Mouse (Mus musculus) kidney, postnatal 0 days (tissue): ENCODE measurements around the gene Nr2e1. TPM values are rescaled to one million over a fixed set of nuclear protein-coding genes. Genes with fewer than 3 reads are reported as not detected.

ENCODE experiments used
- ATAC-seq: fragments of 200-750 bp; cut with Nextera tagmentation; replicated peaks from 2 replicates; pipeline ENCODE4 v1.8.0; 2017; ENCODE audit warnings: low read depth, moderate number of reproducible peaks, moderate TSS enrichment, moderate library complexity; ENCODE audit not compliant: low FRiP score
- DNase-seq: peaks from one replicate; pipeline ENCODE4 v3.0.0-alpha.2; 2016; ENCODE audit warnings: low spot score
- H3K27ac ChIP-seq: fragments of 300-500 bp; sonication (generic); 2 replicates; pipeline ENCODE4 v1.5.1; 2014; ENCODE audit warnings: mild to moderate bottlenecking
- H3K27me3 ChIP-seq: fragments of 300-500 bp; sonication (generic); 2 replicates; pipeline ENCODE4 v1.6.1; 2014; ENCODE audit warnings: low read length, mixed read lengths; ENCODE audit not compliant: insufficient read depth
- H3K36me3 ChIP-seq: fragments of 300-500 bp; sonication (generic); 2 replicates; pipeline ENCODE4 v1.6.1; 2014; ENCODE audit warnings: low read length, mixed read lengths; ENCODE audit not compliant: insufficient read depth
- H3K4me1 ChIP-seq: fragments of 300-500 bp; sonication (generic); replicated peaks from 2 replicates; pipeline ENCODE4 v1.6.1; 2014; ENCODE audit warnings: antibody characterized with exemption, low read length, mixed read lengths; ENCODE audit not compliant: insufficient read depth
- H3K4me2 ChIP-seq: fragments of 300-500 bp; sonication (generic); 2 replicates; pipeline ENCODE4 v1.6.1; 2014; ENCODE audit warnings: mild to moderate bottlenecking, low read length, moderate library complexity, mixed read lengths
- H3K4me3 ChIP-seq: fragments of 300-500 bp; sonication (generic); replicated peaks from 2 replicates; pipeline ENCODE4 v1.5.1; 2014; ENCODE audit warnings: low read depth, low read length
- H3K9ac ChIP-seq: fragments of 300-500 bp; sonication (generic); 2 replicates; pipeline ENCODE4 v1.6.1; 2014; ENCODE audit warnings: low read depth, low read length
- H3K9me3 ChIP-seq: fragments of 300-500 bp; sonication (generic); replicated peaks from 2 replicates; pipeline ENCODE4 v1.6.1; 2016; ENCODE audit warnings: low read length, inconsistent platforms, mixed read lengths
- CTCF ChIP-seq: IDR thresholded peaks from 2 replicates; pipeline ENCODE4 v1.5.1; 2016; ENCODE audit warnings: antibody characterized with exemption, low read depth, mild to moderate bottlenecking, moderate library complexity
- WGBS: fragments of 180-500 bp; shearing (Covaris S2); extraction: QIAGEN DNeasy Blood & Tissue Kit; methylation state at CpG from one replicate; pipeline ENCODE4 v1.1.7; 2014; 5-methylcytosine and 5-hydroxymethylcytosine counted together
- polyA plus RNA-seq: library from polyadenylated mRNA; unstranded; fragments of >200 nt; fragmentation: Nextera tagmentation; extraction: Ambion mirVana; gene quantifications from 2 replicates; pipeline ENCODE4 v1.2.1, GENCODE M21; 2015

Nr2e1 gene
- polyA plus RNA-seq, 1 experiment from 2014 or later, result not detected

DNA sequence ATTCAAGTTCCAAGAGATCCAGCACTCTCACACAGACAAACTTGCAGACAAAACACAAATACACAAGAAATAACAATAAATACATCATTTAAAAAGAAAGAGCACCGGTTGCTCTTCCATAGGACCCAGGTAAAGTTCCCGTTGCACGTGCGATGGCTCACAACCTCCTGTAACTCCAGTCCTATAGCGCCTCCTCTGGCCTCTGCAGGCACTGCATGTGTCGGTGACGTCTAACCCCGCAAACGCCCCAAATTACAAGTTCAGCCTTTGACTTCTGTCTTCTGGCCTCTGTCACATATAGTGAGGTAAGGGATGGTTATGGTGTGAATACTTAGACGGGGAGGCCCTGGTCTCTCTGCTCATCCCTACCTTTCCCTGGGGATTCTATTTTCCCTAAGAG is 18.1 kb upstream of the Nr2e1 start:
- H3K4me1 ChIP-seq, result no peaks in the 10 kb centered on the region
- no peak overlapping the region for H3K4me3 ChIP-seq
- WGBS, result 24% methylated on average over 10 of the region's 10 CpGs
- no peak overlapping the region for H3K4me2 ChIP-seq
- H3K9ac ChIP-seq, result no peak overlapping the region
- ATAC-seq (no peak), DNase-seq (no peak)
- H3K27ac ChIP-seq, result no peak overlapping the region
- TF ChIP-seq CTCF, result peak; percentile 51; the same call in 1 of the 2 replicates
- H3K36me3 ChIP-seq, result no peaks in the 10 kb centered on the region
- 0 out of 2 replicates have a peak, but pooled peaks cover 10% of the 10 kb centered on the region for H3K27me3 ChIP-seq
- H3K9me3 ChIP-seq, result no peaks in the 10 kb centered on the region; the same call in 1 of the 2 replicates

DNA sequence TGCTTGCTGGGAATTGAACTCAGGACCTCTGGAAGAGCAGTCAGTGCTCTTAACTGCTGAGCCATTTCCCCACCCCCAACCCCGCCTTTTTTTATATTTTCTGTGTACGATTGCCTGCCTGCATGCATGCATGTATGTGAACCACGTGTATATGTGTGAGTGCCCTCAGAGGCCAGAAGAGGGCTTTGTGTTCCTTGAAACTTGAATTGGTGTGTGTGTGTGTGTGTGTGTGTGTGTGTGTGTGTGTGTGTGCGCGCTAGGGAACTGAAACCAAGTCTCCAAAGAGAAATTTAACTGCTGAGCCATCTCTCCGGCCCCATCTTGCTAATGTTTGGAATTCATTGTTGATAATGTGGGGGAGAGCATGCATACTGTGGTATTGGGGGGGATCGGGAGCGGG is 15.2 kb upstream of the Nr2e1 start:
- Histone ChIP-seq H3K9ac (no peak overlapping the region), H3K4me3 (no peak overlapping the region), H3K9me3 (no peaks in the 10 kb centered on the region), H3K4me2 (no peak overlapping the region), H3K27ac (no peak overlapping the region), H3K27me3 (peaks cover 32% of the 10 kb centered on the region), H3K36me3 (no peaks in the 10 kb centered on the region), H3K4me1 (no peaks in the 10 kb centered on the region)
- ATAC-seq (no peak), DNase-seq (no peak)
- 80% methylated on average over 8 of the region's 8 CpGs for WGBS
- TF ChIP-seq CTCF, result no peak

DNA sequence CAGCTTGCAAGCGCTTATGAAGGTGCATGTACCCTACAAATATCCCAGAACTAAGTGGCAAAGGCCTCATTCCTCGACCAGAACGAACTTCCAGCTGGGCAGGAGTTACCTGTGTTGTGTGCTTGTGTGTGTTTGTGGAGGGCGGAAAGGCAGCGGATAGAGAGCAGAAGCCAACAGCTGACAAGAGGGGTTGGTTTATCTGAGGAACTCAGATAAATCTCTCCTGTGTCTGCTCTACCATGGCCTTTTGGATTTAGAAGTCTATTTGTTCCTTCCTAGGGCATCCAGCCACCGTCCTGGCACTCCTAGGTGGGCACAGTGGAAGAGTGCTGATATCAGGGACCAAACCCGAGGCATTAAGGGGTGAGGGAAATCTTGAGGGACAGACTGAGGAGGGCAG is 9.8 kb upstream of the Nr2e1 start:
- Histone ChIP-seq H3K9me3 (no peaks in the 10 kb centered on the region), H3K36me3 (no peaks in the 10 kb centered on the region), H3K9ac (no peak overlapping the region), H3K4me2 (no peak overlapping the region), H3K4me1 (no peaks in the 10 kb centered on the region; the same call in 1 of the 2 replicates), H3K4me3 (no peak overlapping the region), H3K27ac (no peak overlapping the region), H3K27me3 (peaks cover 81% of the 10 kb centered on the region)
- no peak for TF ChIP-seq CTCF
- 15% methylated on average over 7 of the region's 7 CpGs for WGBS
- no peak for DNase-seq
- ATAC-seq, result no peak

DNA sequence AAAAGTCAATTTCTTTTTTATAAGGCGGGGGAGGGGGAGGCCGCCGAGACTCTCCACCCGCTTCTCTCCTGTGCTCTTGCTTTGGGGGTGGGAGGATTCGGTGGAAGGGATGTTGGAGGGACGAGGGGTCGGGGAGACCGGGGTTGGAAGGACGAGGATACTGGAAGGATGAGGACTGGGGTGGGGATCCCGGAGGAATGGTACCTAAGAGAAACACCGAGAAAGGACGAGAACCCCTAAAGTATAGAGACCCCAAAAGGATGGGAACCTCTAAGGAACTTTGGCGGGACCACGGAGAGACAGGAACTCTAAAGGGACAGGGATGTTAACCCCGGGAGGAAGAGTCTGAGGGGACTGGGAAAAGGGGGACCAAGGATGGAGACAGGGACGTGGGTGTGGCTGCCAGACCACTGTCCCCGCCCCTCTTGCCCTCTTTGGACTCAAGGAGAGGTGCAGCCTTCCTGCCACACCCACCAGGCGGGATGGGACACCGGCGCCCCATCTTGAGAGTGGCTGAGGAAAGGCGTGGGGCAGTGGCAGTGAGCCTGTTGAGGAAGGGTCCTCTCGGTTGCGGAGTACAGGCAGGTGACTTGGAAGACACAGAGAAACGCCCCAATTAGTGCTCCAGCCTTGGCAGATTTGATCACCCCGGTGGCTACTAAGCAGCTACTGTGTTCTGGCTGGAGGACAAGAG is 8.7 kb upstream of the Nr2e1 start:
- peak overlapping the region; percentile 28 for H3K4me3 ChIP-seq
- peak overlapping the region; percentile 52 for H3K4me2 ChIP-seq
- DNase-seq, result no peak
- H3K36me3 ChIP-seq, result no peaks in the 10 kb centered on the region
- no peak overlapping the region for H3K9ac ChIP-seq
- no peaks in the 10 kb centered on the region for H3K9me3 ChIP-seq
- no peak; the same call in 1 of the 2 replicates for ATAC-seq
- H3K4me1 ChIP-seq, result no peaks in the 10 kb centered on the region; the same call in 1 of the 2 replicates
- no peak for TF ChIP-seq CTCF
- H3K27me3 ChIP-seq, result peaks cover 84% of the 10 kb centered on the region
- 2% methylated on average over 25 of the region's 25 CpGs for WGBS
- no peak overlapping the region for H3K27ac ChIP-seq

DNA sequence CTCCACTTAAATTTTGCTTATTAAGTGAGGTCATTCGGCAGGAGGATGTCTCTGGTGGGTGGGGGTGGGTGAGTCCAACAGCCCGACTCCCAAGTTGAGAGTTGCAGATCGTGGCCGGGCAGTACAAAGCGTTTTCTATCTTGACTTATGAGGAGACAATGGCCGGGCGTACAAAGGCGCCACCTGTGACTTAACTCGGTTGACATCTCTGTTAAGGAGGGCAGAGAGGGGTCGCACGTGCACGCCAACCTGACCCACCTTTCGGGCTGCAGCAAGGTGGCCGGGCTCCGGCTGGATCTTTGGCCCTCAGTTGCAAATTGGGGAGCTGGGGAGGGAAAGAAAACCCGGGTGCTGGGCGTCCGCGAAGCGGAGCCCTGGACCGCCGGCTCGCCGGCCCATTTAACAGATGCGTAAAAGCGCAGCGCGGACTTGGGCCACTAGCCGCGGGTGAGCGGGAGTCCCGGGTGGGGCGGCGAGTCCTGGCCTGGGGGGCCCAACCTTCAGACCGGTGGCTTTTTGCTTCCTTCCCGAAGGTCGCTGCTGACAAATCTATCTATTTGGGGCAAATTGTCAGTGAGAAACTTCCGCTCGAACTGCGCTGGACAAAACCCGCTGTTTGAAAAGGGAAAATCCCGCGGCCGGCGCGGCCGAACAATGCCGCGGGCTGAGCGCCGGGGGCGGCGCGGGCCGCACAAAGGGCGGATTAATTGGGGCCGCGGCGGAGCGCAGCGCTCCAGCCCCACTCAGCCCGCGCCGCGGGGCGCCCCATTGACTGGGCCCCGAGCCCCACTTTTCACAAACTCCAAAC is 8.0 kb upstream of the Nr2e1 start:
- ATAC-seq (no peak), DNase-seq (no peak)
- H3K9me3 ChIP-seq, result no peaks in the 10 kb centered on the region
- peak overlapping the region; percentile 52 for H3K4me2 ChIP-seq
- H3K9ac ChIP-seq, result no peak overlapping the region
- H3K36me3 ChIP-seq, result no peaks in the 10 kb centered on the region
- H3K27ac ChIP-seq, result no peak overlapping the region
- TF ChIP-seq CTCF, result no peak
- H3K4me1 ChIP-seq, result no peaks in the 10 kb centered on the region; the same call in 1 of the 2 replicates
- peak overlapping the region; percentile 28 for H3K4me3 ChIP-seq
- H3K27me3 ChIP-seq, result peaks cover 84% of the 10 kb centered on the region
- 1% methylated on average over 67 of the region's 67 CpGs for WGBS

DNA sequence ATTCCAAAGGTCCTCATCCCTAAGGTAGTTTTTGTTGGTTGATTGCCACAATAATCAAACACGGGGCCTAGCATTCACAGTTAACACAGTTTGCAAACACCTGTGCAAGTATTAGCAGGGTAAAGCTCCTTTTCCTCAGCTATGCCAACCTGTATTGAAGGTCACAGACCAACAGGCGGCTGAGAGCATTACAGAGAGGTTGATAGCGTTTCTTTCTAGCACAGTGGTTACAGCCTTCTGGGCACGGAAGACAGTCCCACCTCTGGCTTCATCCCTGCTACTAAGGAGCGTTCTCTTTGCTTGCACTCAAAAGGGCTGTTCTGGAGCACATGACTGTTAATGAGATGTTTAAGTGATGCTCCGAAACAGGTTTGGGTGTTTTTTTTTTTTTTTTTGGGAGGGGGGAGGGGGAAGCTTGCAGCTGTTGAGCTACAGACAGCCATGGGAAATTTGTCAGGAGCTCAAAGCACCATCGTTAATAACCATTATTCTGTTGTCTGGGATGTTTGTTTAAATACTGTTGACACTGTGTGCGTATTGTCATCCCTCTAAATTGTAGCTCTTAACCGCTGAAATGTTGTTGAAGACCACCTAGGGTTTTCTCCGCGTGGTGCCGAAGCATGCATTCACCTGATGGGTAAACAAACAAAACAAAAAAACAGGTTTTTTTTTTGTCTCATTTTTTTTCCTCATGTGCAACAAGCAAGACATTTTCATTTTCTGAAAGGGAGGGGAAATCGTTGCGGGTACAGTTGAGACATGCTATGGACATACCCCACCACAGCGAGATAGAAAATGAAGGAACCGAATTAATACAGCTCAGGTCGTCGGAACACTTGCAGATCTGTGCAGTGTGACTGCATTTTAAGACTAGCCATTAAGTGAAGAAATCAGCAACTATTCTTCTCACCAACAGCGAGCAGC is 7.1 kb upstream of the Nr2e1 start:
- no peak overlapping the region for H3K27ac ChIP-seq
- H3K4me1 ChIP-seq, result no peaks in the 10 kb centered on the region; the same call in 1 of the 2 replicates
- DNase-seq (no peak), ATAC-seq (no peak)
- H3K4me2 ChIP-seq, result no peak overlapping the region
- H3K4me3 ChIP-seq, result no peak overlapping the region
- 2% methylated on average over 19 of the region's 19 CpGs for WGBS
- no peak overlapping the region for H3K9ac ChIP-seq
- no peaks in the 10 kb centered on the region for H3K36me3 ChIP-seq
- H3K27me3 ChIP-seq, result peaks cover 88% of the 10 kb centered on the region
- no peaks in the 10 kb centered on the region for H3K9me3 ChIP-seq
- TF ChIP-seq CTCF, result no peak
